Mouse (Mus musculus) heart, embryonic 14.5 days (tissue): Measurements from ENCODE around the gene Gabra6. TPM values are rescaled to one million over a fixed set of nuclear protein-coding genes. Genes with fewer than 3 reads are reported as not detected.
A peak's percentile ranks its signal among the peaks of the same experiment; 100 is the strongest.

Experiments used
- ATAC-seq: fragments of 200-750 bp; cut with Nextera tagmentation; 2 replicates; pipeline ENCODE4 v1.8.0; 2017; ENCODE audit warnings: low read depth, moderate TSS enrichment; ENCODE audit not compliant: insufficient number of reproducible peaks, insufficient read depth, low FRiP score
- H3K27ac ChIP-seq, 2 experiments: fragments of 200-500 bp in 1 of 2; fragments of 300-500 bp in 1 of 2; sonication (generic) in 1 of 2; replicated peaks in 1 of 2; 2 replicates each; pipeline ENCODE4 v1.5.1; 2012 to 2014; ENCODE audit warnings: low read depth in 2 of 2, low read length in 2 of 2, control low read depth in 1 of 2, mild to moderate bottlenecking in 1 of 2, mixed read lengths in 1 of 2; ENCODE audit not compliant: control insufficient read depth in 1 of 2, insufficient read depth in 1 of 2
- H3K27me3 ChIP-seq: fragments of 300-500 bp; sonication (generic); 2 replicates; pipeline ENCODE4 v1.6.1; 2014; ENCODE audit warnings: mild to moderate bottlenecking, low read length, control low read depth; ENCODE audit not compliant: control insufficient read depth, insufficient read depth
- H3K36me3 ChIP-seq: fragments of 300-500 bp; sonication (generic); 2 replicates; pipeline ENCODE4 v1.6.1; 2014; ENCODE audit warnings: mild to moderate bottlenecking, control low read depth, low read length, mixed read lengths; ENCODE audit not compliant: control insufficient read depth, insufficient read depth
- H3K4me1 ChIP-seq, 2 experiments: fragments of 200-500 bp in 1 of 2; fragments of 300-500 bp in 1 of 2; sonication (generic) in 1 of 2; 2 replicates each; pipeline ENCODE4 v1.6.1; 2012 to 2014; ENCODE audit warnings: low read length in 2 of 2, control low read depth in 1 of 2, mixed read lengths in 1 of 2; ENCODE audit not compliant: control insufficient read depth in 2 of 2, insufficient read depth in 2 of 2
- H3K4me2 ChIP-seq: fragments of 300-500 bp; sonication (generic); 2 replicates; pipeline ENCODE4 v1.6.1; 2014; ENCODE audit warnings: mild to moderate bottlenecking, low read length
- H3K4me3 ChIP-seq, 2 experiments: fragments of 200-500 bp in 1 of 2; fragments of 300-500 bp in 1 of 2; sonication (generic) in 1 of 2; 2 replicates each; pipeline ENCODE4 v1.5.1; 2012 to 2014; ENCODE audit warnings: low read length in 2 of 2, mild to moderate bottlenecking in 2 of 2, control low read depth in 1 of 2, low read depth in 1 of 2, moderate library complexity in 1 of 2; ENCODE audit not compliant: control insufficient read depth in 1 of 2, insufficient read depth in 1 of 2
- H3K9ac ChIP-seq: fragments of 300-500 bp; sonication (generic); 2 replicates; pipeline ENCODE4 v1.6.1; 2014; ENCODE audit warnings: mild to moderate bottlenecking, low read length
- H3K9me3 ChIP-seq: fragments of 300-500 bp; sonication (generic); 2 replicates; pipeline ENCODE4 v1.6.1; 2016; ENCODE audit warnings: low read length, control low read depth; ENCODE audit not compliant: control insufficient read depth
- WGBS: fragments of 180-500 bp; shearing (Covaris S2); extraction: QIAGEN DNeasy Blood & Tissue Kit; methylation state at CpG from one replicate; pipeline ENCODE4 v1.1.7; 2014; 5-methylcytosine and 5-hydroxymethylcytosine counted together
- polyA plus RNA-seq: library from polyadenylated mRNA; unstranded; fragments of >200 nt; fragmentation: Nextera tagmentation; extraction: Ambion mirVana; gene quantifications from 2 replicates; pipeline ENCODE4 v1.2.1, GENCODE M21; 2014

The Gabra6 gene
- polyA plus RNA-seq, 1 experiment from 2014 or later: not detected

GRCm38 (mm10) chr11:42314850-42315249 lies 6.0 kb downstream of the Gabra6 start:
- 14% methylated on average over 6 of the region's 6 CpGs for WGBS
- H3K36me3 ChIP-seq: no peaks in the 10 kb centered on the region
- no peak overlapping the region for H3K4me3 ChIP-seq
- no peak overlapping the region for H3K9ac ChIP-seq
- ATAC-seq: no peak
- H3K9me3 ChIP-seq: no peaks in the 10 kb centered on the region
- no peak overlapping the region for H3K27ac ChIP-seq
- no peaks in the 10 kb centered on the region for H3K4me1 ChIP-seq
- H3K4me2 ChIP-seq: 0 out of 2 replicates have a peak overlapping the region, but pooled peaks have one; percentile 22
- H3K27me3 ChIP-seq: no peaks in the 10 kb centered on the region

- H3K9me3 ChIP-seq: no peaks in the 10 kb centered on the region
- no peak overlapping the region for H3K27ac ChIP-seq
- no peaks in the 10 kb centered on the region for H3K27me3 ChIP-seq
- no peak for ATAC-seq
- no peak overlapping the region for H3K9ac ChIP-seq
- H3K4me3 ChIP-seq: no peak overlapping the region
- no peaks in the 10 kb centered on the region for H3K36me3 ChIP-seq
- 49% methylated on average over 1 of the region's 1 CpGs for WGBS
- no peaks in the 10 kb centered on the region for H3K4me1 ChIP-seq
- H3K4me2 ChIP-seq: no peak overlapping the region
Observed at GRCm38 (mm10) chr11:42310892-42311291, 10.0 kb downstream of the Gabra6 start.

- no peaks in the 10 kb centered on the region for H3K9me3 ChIP-seq
- 71% methylated on average over 2 of the region's 2 CpGs for WGBS
- no peak overlapping the region for H3K4me3 ChIP-seq
- no peak overlapping the region for H3K27ac ChIP-seq
- no peaks in the 10 kb centered on the region for H3K27me3 ChIP-seq
- no peak overlapping the region for H3K4me2 ChIP-seq
- no peak overlapping the region for H3K9ac ChIP-seq
- ATAC-seq: no peak
- H3K36me3 ChIP-seq: no peaks in the 10 kb centered on the region
- H3K4me1 ChIP-seq: no peaks in the 10 kb centered on the region
Observed at GRCm38 (mm10) chr11:42309086-42309485, 11.8 kb downstream of the Gabra6 start.

- H3K4me1 ChIP-seq: no peaks in the 10 kb centered on the region
- H3K4me3 ChIP-seq: no peak overlapping the region
- H3K27me3 ChIP-seq: no peaks in the 10 kb centered on the region
- H3K9me3 ChIP-seq: no peaks in the 10 kb centered on the region
- ATAC-seq: no peak
- H3K36me3 ChIP-seq: no peaks in the 10 kb centered on the region
- no peak overlapping the region for H3K27ac ChIP-seq
- WGBS: 71% methylated on average over 1 of the region's 1 CpGs
- no peak overlapping the region for H3K4me2 ChIP-seq
- no peak overlapping the region for H3K9ac ChIP-seq
Observed at GRCm38 (mm10) chr11:42306095-42306494, 14.8 kb downstream of the Gabra6 start.

- Histone ChIP-seq H3K4me2 (no peak overlapping the region), H3K4me3 (no peak overlapping the region), H3K4me1 (no peaks in the 10 kb centered on the region), H3K9me3 (no peaks in the 10 kb centered on the region), H3K36me3 (no peaks in the 10 kb centered on the region), H3K9ac (no peak overlapping the region), H3K27ac (no peak overlapping the region), H3K27me3 (no peaks in the 10 kb centered on the region)
- WGBS: 80% methylated on average over 3 of the region's 3 CpGs
- ATAC-seq: no peak
Observed at GRCm38 (mm10) chr11:42258978-42259377, 61.9 kb downstream of the Gabra6 start.

Other genes starting within 250 kb of the Gabra6 start
- 1.3 and 1.9 TPM in 2 replicates for gene Gabra1, start 138.1 kb downstream of the Gabra6 start, polyA plus RNA-seq
- 1.3 and 1.9 TPM in 2 replicates for gene Gabrb2, start 98.7 kb upstream of the Gabra6 start, polyA plus RNA-seq